Mouse (Mus musculus) layer of hippocampus, postnatal 14 days (tissue): ENCODE measurements at regions not wholly inside any gene's neighbourhood (a gene's known extent, or its start where the extent isn't known, plus 50 kb on each side); places are given as distances from the start of the nearest gene placed in this dataset.
A peak's percentile ranks its signal among the peaks of the same experiment; 100 is the strongest.

ENCODE experiments used
- DNase-seq, 2 experiments: peaks; one replicate each; pipeline ENCODE4 v3.0.0; 2021 to 2022; ENCODE audit warnings: low spot score in 2 of 2, mixed read lengths in 1 of 2

GRCm38 (mm10) chr19:60684417-60684816 is 71.4 kb upstream of the Nanos1 start:
- no peak for DNase-seq

- DNase-seq, result peak; percentile 45 to 48
Observed at GRCm38 (mm10) chr19:60682283-60682682, 73.5 kb upstream of the Nanos1 start.

GRCm38 (mm10) chr19:60681481-60681880 is 74.3 kb upstream of the Nanos1 start:
- DNase-seq, result no peak

GRCm38 (mm10) chr19:60678236-60678635 is 77.6 kb upstream of the Nanos1 start:
- DNase-seq, result no peak

- no peak for DNase-seq
Observed at GRCm38 (mm10) chr19:60674953-60675472, 80.8 kb upstream of the Nanos1 start.

GRCm38 (mm10) chr19:60670781-60671180 is 85.0 kb upstream of the Nanos1 start:
- DNase-seq, result no peak

GRCm38 (mm10) chr19:60665842-60666241 is 85.0 kb upstream of the Cacul1 start:
- DNase-seq, result no peak

GRCm38 (mm10) chr19:60651102-60651695 is 70.4 kb upstream of the Cacul1 start:
- DNase-seq, result no peak

- no peak for DNase-seq
Observed at GRCm38 (mm10) chr19:60640065-60640464, 59.2 kb upstream of the Cacul1 start.
